Mouse (Mus musculus) testis, adult 2 months (tissue): ENCODE data around the gene Trim26. TPM values are rescaled to one million over a fixed set of nuclear protein-coding genes. Genes with fewer than 3 reads are reported as not detected.

ENCODE experiments used
- H3K27ac ChIP-seq: fragments of 200-500 bp; 2 replicates; pipeline ENCODE4 v1.5.1; 2012; ENCODE audit warnings: low read depth, low read length; ENCODE audit not compliant: control insufficient read depth, insufficient read depth
- H3K27me3 ChIP-seq: fragments of 200-500 bp; 2 replicates; pipeline ENCODE4 v1.6.1; 2012; ENCODE audit warnings: mild to moderate bottlenecking, low read length, moderate library complexity; ENCODE audit not compliant: control insufficient read depth, insufficient read depth
- H3K36me3 ChIP-seq: fragments of 200-500 bp; 2 replicates; pipeline ENCODE4 v1.6.1; 2012; ENCODE audit warnings: mild to moderate bottlenecking, low read length; ENCODE audit not compliant: control insufficient read depth, insufficient read depth
- H3K4me1 ChIP-seq: fragments of 200-500 bp; 2 replicates; pipeline ENCODE4 v1.6.1; 2012; ENCODE audit warnings: low read length; ENCODE audit not compliant: control insufficient read depth, insufficient read depth
- H3K4me3 ChIP-seq: fragments of 200-500 bp; 2 replicates; pipeline ENCODE4 v1.5.1; 2012; ENCODE audit warnings: low read depth, mild to moderate bottlenecking, low read length, moderate library complexity, mixed read lengths; ENCODE audit not compliant: control insufficient read depth
- CTCF ChIP-seq: fragments of 200-500 bp; IDR thresholded peaks from 2 replicates; pipeline ENCODE4 v1.5.1; 2012; ENCODE audit warnings: low read depth, mild to moderate bottlenecking, inconsistent platforms, low read length, moderate library complexity; ENCODE audit not compliant: control insufficient read depth, insufficient read depth, insufficient replicate concordance
- POLR2A ChIP-seq: fragments of 200-500 bp; IDR thresholded peaks from 2 replicates; pipeline ENCODE4 v1.6.1; 2012; ENCODE audit warnings: low read depth, mild to moderate bottlenecking, inconsistent platforms, low read length, moderate library complexity; ENCODE audit not compliant: control insufficient read depth
- polyA plus RNA-seq: library from polyadenylated mRNA; depleted of rRNA; stranded (reverse); fragments of >200 nt; gene quantifications from 2 replicates; pipeline ENCODE4 v1.2.3, GENCODE M21; 2012

The Trim26 gene
- polyA plus RNA-seq, 1 experiment, result 22.0 TPM

DNA sequence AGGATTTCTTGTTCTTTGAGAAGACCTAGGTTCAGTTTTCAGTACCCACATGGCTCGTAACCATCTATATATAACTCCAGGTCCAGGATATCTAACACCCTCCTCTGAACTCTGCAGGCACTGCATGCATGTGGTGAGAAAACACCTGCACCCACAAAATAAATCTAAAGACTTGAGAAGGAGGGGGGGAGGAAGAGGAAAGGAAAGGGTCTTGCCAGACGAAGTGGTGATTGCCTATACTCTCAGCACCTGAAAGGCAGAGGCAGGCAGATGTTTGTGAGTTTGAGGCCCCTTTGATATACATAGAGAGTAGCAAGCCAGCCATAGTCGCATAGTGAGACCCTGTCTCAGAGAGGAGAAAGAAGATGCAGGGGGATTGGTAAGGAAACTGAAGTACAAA is 3.0 kb downstream of the Trim26 start:
- TF ChIP-seq POLR2A, result no peak
- no peak for TF ChIP-seq CTCF

DNA sequence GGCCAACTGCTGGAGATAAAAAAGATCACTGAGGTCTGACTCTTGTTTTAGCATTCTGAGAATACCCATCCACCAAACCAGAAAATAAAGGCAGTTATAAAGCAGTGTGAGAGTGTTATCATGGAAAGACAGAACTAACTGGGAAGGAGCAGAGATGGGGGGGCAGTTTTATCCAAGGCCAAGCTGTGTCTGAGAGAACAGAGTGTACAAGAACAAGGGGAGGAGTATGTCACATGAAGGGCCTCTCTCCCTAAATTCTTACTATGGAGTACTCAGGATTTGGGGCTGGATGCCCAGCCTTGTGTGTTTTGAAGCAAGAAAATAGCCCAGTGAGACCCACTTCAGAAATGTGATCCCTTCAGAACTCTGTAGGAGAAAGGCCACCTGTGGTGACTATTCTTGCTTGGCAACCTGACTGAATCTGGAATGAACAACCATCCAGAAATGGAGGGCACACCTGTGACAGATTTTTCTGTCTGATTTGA is 4.1 kb downstream of the Trim26 start:
- Histone ChIP-seq H3K4me1 (peaks cover 4% of the 10 kb centered on the region), H3K36me3 (no peaks in the 10 kb centered on the region), H3K27me3 (no peaks in the 10 kb centered on the region), H3K27ac (peak overlapping the region; percentile 84), H3K4me3 (no peak overlapping the region)
- no peak for TF ChIP-seq POLR2A
- no peak for TF ChIP-seq CTCF

More for the DNA sequence above, 3.0 kb downstream of the Trim26 start:
- no peak overlapping the region; the same call in 1 of the 2 replicates for H3K27ac ChIP-seq
- peaks cover 6% of the 10 kb centered on the region for H3K4me1 ChIP-seq
- no peaks in the 10 kb centered on the region for H3K36me3 ChIP-seq
- H3K4me3 ChIP-seq, result no peak overlapping the region
- no peaks in the 10 kb centered on the region for H3K27me3 ChIP-seq

GRCm38 (mm10) chr17:36843696-36844095 is 6.8 kb downstream of the Trim26 start:
- Histone ChIP-seq H3K27me3 (no peaks in the 10 kb centered on the region), H3K4me1 (no peaks in the 10 kb centered on the region; the same call in 1 of the 2 replicates), H3K27ac (peak overlapping the region; percentile 37; the same call in 1 of the 2 replicates), H3K4me3 (no peak overlapping the region), H3K36me3 (no peaks in the 10 kb centered on the region)
- no peak for TF ChIP-seq POLR2A
- TF ChIP-seq CTCF, result no peak

GRCm38 (mm10) chr17:36844286-36844719 is 7.4 kb downstream of the Trim26 start:
- H3K4me1 ChIP-seq, result no peaks in the 10 kb centered on the region; the same call in 1 of the 2 replicates
- H3K36me3 ChIP-seq, result no peaks in the 10 kb centered on the region
- H3K4me3 ChIP-seq, result no peak overlapping the region
- TF ChIP-seq POLR2A, result no peak
- TF ChIP-seq CTCF, result no peak
- no peaks in the 10 kb centered on the region for H3K27me3 ChIP-seq
- peak overlapping the region; percentile 36 for H3K27ac ChIP-seq

DNA sequence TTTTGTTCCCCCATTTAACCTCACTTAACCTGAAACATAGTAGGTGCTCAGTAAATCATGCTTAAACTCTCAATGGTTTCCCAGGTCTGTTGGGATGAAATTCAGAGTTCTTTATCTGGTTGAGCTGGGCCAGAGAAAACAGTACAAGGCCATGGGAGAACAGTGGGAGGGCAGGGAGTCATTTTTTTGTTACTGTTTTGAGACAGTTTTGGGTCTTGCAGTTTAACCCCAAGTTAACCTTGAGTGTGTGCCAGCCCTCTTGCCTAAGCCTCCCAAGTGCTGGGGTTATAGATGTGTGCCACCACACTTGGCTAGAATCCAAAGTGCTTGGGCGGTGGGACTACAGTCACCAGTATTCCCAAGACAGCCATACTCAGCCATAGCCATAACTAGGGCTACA is 7.8 kb downstream of the Trim26 start:
- H3K4me1 ChIP-seq, result no peaks in the 10 kb centered on the region; the same call in 1 of the 2 replicates
- no peak overlapping the region for H3K4me3 ChIP-seq
- H3K27me3 ChIP-seq, result no peaks in the 10 kb centered on the region
- TF ChIP-seq CTCF (no peak), POLR2A (no peak)
- H3K27ac ChIP-seq, result no peak overlapping the region; the same call in 1 of the 2 replicates
- no peaks in the 10 kb centered on the region for H3K36me3 ChIP-seq

DNA sequence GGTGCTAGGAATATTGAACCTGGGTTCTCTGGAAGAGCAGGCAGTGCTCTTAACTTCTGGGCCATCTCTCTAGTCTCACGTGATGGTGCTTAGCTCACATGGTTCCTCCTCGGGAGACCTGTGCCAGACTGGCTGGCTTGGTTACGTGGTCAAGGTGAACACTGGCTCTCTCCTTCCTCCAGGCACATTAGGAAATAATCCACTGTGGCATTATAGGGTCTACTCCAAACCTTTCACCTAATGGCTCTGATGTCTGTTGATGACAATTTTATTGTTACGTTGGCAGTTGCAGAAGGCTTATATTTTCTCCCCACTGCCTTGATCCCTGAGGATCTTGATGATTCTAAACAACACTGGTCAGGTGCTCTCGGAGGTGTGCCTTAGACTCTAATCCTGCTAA is 12.0 kb downstream of the Trim26 start:
- H3K4me1 ChIP-seq, result no peaks in the 10 kb centered on the region; the same call in 1 of the 2 replicates
- H3K27ac ChIP-seq, result no peak overlapping the region
- TF ChIP-seq CTCF, result no peak
- TF ChIP-seq POLR2A, result no peak
- H3K36me3 ChIP-seq, result no peaks in the 10 kb centered on the region
- no peaks in the 10 kb centered on the region for H3K27me3 ChIP-seq
- no peak overlapping the region for H3K4me3 ChIP-seq

DNA sequence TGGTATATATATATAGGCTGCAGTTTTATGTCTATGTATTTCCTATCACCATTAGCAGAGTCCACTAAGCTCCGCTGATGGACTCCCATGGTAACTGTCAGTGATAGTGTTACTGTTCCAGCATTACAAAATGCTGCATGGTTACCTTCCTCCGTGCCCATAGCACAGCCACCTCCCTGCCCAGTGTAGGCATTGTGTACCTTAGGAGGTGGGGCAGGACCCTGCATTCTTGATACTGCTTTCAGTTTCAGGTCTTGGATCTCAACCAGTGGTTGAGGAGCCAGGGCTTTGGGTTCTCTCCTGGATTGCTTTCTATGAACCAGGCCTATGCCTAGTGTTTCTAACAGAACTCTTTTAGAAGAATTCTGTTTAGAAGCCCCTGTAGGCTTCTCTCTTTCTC is 13.1 kb downstream of the Trim26 start:
- H3K27me3 ChIP-seq, result no peaks in the 10 kb centered on the region
- no peaks in the 10 kb centered on the region; the same call in 1 of the 2 replicates for H3K4me1 ChIP-seq
- no peak overlapping the region for H3K4me3 ChIP-seq
- no peak for TF ChIP-seq POLR2A
- no peak for TF ChIP-seq CTCF
- no peaks in the 10 kb centered on the region for H3K36me3 ChIP-seq
- H3K27ac ChIP-seq, result peak overlapping the region; percentile 27; the same call in 1 of the 2 replicates
